Mouse (Mus musculus): ENCODE data around the gene Mybphl. TPM values are rescaled to one million over a fixed set of nuclear protein-coding genes. Genes with fewer than 3 reads are reported as not detected.
A peak's percentile ranks its signal among the peaks of the same experiment; 100 is the strongest.

The Mybphl gene
- total RNA-seq, 2 experiments from 2014 or later = not detected

- DNase-seq = no peak
- no peak for TF ChIP-seq CTCF (IDR thresholded peaks at IDR 0.05)
- Histone ChIP-seq H3K4me3 (no peak overlapping the region), H3K27ac (no peak overlapping the region)
- intact Hi-C loops (cut with DNase I) = no loop called here
Observed at GRCm38 (mm10) chr3:108342185-108342584, 22.5 kb upstream of the Mybphl start.

GRCm38 (mm10) chr3:108345855-108346254, 18.9 kb upstream of the Mybphl start:
- intact Hi-C loops (cut with DNase I) = no loop called here
- DNase-seq = no peak
- H3K4me3 ChIP-seq = no peak overlapping the region
- TF ChIP-seq CTCF (IDR thresholded peaks at IDR 0.05) = no peak
- H3K27ac ChIP-seq = no peak overlapping the region

GRCm38 (mm10) chr3:108348376-108348775, 16.3 kb upstream of the Mybphl start:
- TF ChIP-seq CTCF (IDR thresholded peaks at IDR 0.05) = no peak
- intact Hi-C loops (cut with DNase I) = no loop called here

GRCm38 (mm10) chr3:108355245-108355644, 9.5 kb upstream of the Mybphl start:
- no peak for TF ChIP-seq CTCF (IDR thresholded peaks at IDR 0.05)
- no peak for DNase-seq
- Histone ChIP-seq H3K4me3 (no peak overlapping the region), H3K27ac (no peak overlapping the region)
- intact Hi-C loops (cut with DNase I) = no loop called here

More at GRCm38 (mm10) chr3:108348376-108348775, 16.3 kb upstream of the Mybphl start:
- DNase-seq = no peak
- Histone ChIP-seq H3K27ac (no peak overlapping the region), H3K4me3 (no peak overlapping the region)

GRCm38 (mm10) chr3:108357051-108357450, 7.7 kb upstream of the Mybphl start:
- DNase-seq = no peak
- no peak overlapping the region for H3K4me3 ChIP-seq
- TF ChIP-seq CTCF (IDR thresholded peaks at IDR 0.05) = no peak
- no peak overlapping the region for H3K27ac ChIP-seq
- intact Hi-C loops (cut with DNase I) = no loop called here

- DNase-seq = no peak
- H3K27ac ChIP-seq = no peak overlapping the region
- intact Hi-C loops (cut with DNase I) = no loop called here
- H3K4me3 ChIP-seq = no peak overlapping the region
- no peak for TF ChIP-seq CTCF (IDR thresholded peaks at IDR 0.05)
Observed at GRCm38 (mm10) chr3:108358445-108358844, 6.3 kb upstream of the Mybphl start.

- no peak overlapping the region for H3K4me3 ChIP-seq
- TF ChIP-seq CTCF (IDR thresholded peaks at IDR 0.05) = no peak
- DNase-seq = no peak
- intact Hi-C loops (cut with DNase I) = no loop called here
- no peak overlapping the region for H3K27ac ChIP-seq
Observed at GRCm38 (mm10) chr3:108360894-108361293, 3.8 kb upstream of the Mybphl start.

GRCm38 (mm10) chr3:108363626-108364025, 1.1 kb upstream of the Mybphl start:
- no peak for TF ChIP-seq CTCF (IDR thresholded peaks at IDR 0.05)
- Histone ChIP-seq H3K4me3 (no peak overlapping the region), H3K27ac (no peak overlapping the region; the same call in 1 of the 2 replicates)
- intact Hi-C loops (cut with DNase I) = no loop called here
- DNase-seq = peak; percentile 59

- intact Hi-C loops (cut with DNase I) = no loop called here
- no peak for TF ChIP-seq CTCF (IDR thresholded peaks at IDR 0.05)
- Histone ChIP-seq H3K27ac (no peak overlapping the region), H3K4me3 (no peak overlapping the region)
- DNase-seq = no peak
Observed at GRCm38 (mm10) chr3:108367173-108367572, 2.5 kb downstream of the Mybphl start.

- intact Hi-C loops (cut with DNase I) = no loop called here
- Histone ChIP-seq H3K27ac (no peak overlapping the region), H3K4me3 (no peak overlapping the region)
- DNase-seq = no peak
- TF ChIP-seq CTCF (IDR thresholded peaks at IDR 0.05) = no peak
Observed at GRCm38 (mm10) chr3:108367828-108368227, 3.1 kb downstream of the Mybphl start.

GRCm38 (mm10) chr3:108368721-108369120, 4.0 kb downstream of the Mybphl start:
- TF ChIP-seq CTCF (IDR thresholded peaks at IDR 0.05) = no peak
- Histone ChIP-seq H3K27ac (no peak overlapping the region), H3K4me3 (no peak overlapping the region)
- DNase-seq = no peak
- intact Hi-C loops (cut with DNase I) = no loop called here

- no peak overlapping the region for H3K4me3 ChIP-seq
- DNase-seq = no peak
- no peak overlapping the region for H3K27ac ChIP-seq
- intact Hi-C loops (cut with DNase I) = no loop called here
- no peak for TF ChIP-seq CTCF (IDR thresholded peaks at IDR 0.05)
Observed at GRCm38 (mm10) chr3:108372274-108372673, 7.6 kb downstream of the Mybphl start.

GRCm38 (mm10) chr3:108372691-108373090, 8.0 kb downstream of the Mybphl start:
- no peak for DNase-seq
- H3K27ac ChIP-seq = no peak overlapping the region
- TF ChIP-seq CTCF (IDR thresholded peaks at IDR 0.05) = no peak
- no peak overlapping the region for H3K4me3 ChIP-seq
- intact Hi-C loops (cut with DNase I) = no loop called here

GRCm38 (mm10) chr3:108378875-108379663, 14.4 kb downstream of the Mybphl start:
- no peak for DNase-seq
- Histone ChIP-seq H3K4me3 (no peak overlapping the region), H3K27ac (no peak overlapping the region)
- no peak for TF ChIP-seq CTCF (IDR thresholded peaks at IDR 0.05)
- intact Hi-C loops (cut with DNase I) = no loop called here
